Mouse (Mus musculus) neural tube, embryonic 14.5 days (tissue): ENCODE data around the gene Krtap10-10. TPM values are rescaled to one million over a fixed set of nuclear protein-coding genes. Genes with fewer than 3 reads are reported as not detected.

Experiments
- ATAC-seq: fragments of 200-750 bp; cut with Nextera tagmentation; 2 replicates; pipeline ENCODE4 v1.8.0; 2017; ENCODE audit warnings: low read depth, mild to moderate bottlenecking, moderate TSS enrichment, moderate library complexity
- H3K27ac ChIP-seq: fragments of 300-500 bp; sonication (generic); 2 replicates; pipeline ENCODE4 v1.5.1; 2014; ENCODE audit warnings: low read depth, mild to moderate bottlenecking, control low read depth, low read length, moderate library complexity, mixed read lengths
- H3K27me3 ChIP-seq: fragments of 300-500 bp; sonication (generic); 2 replicates; pipeline ENCODE4 v1.6.1; 2014; ENCODE audit warnings: low read length; ENCODE audit not compliant: control insufficient read depth, insufficient read depth
- H3K36me3 ChIP-seq: fragments of 300-500 bp; sonication (generic); 2 replicates; pipeline ENCODE4 v1.6.1; 2014; ENCODE audit warnings: low read length, mixed read lengths; ENCODE audit not compliant: control insufficient read depth, insufficient read depth
- H3K4me1 ChIP-seq: fragments of 300-500 bp; sonication (generic); 2 replicates; pipeline ENCODE4 v1.6.1; 2014; ENCODE audit warnings: low read length; ENCODE audit not compliant: control insufficient read depth, insufficient read depth
- H3K4me2 ChIP-seq: fragments of 300-500 bp; sonication (generic); 2 replicates; pipeline ENCODE4 v1.6.1; 2014; ENCODE audit warnings: mild to moderate bottlenecking, low read depth, low read length, control low read depth
- H3K4me3 ChIP-seq: fragments of 300-500 bp; sonication (generic); 2 replicates; pipeline ENCODE4 v1.5.1; 2014; ENCODE audit warnings: low read depth, low read length, control low read depth, mixed read lengths
- H3K9ac ChIP-seq: fragments of 300-500 bp; sonication (generic); replicated peaks from 2 replicates; pipeline ENCODE4 v1.6.1; 2014; ENCODE audit warnings: low read depth, mild to moderate bottlenecking, control low read depth, low read length, mixed read lengths
- H3K9me3 ChIP-seq: fragments of 300-500 bp; sonication (generic); 2 replicates; pipeline ENCODE4 v1.6.1; 2016; ENCODE audit warnings: low read length; ENCODE audit not compliant: control insufficient read depth
- WGBS: fragments of 180-500 bp; shearing (Covaris S2); extraction: QIAGEN DNeasy Blood & Tissue Kit; methylation state at CpG from one replicate; pipeline ENCODE4 v1.1.7; 2014; 5-methylcytosine and 5-hydroxymethylcytosine counted together
- polyA plus RNA-seq: library from polyadenylated mRNA; unstranded; fragments of >200 nt; fragmentation: Nextera tagmentation; extraction: Ambion mirVana; gene quantifications from 2 replicates; pipeline ENCODE4 v1.2.1, GENCODE M21; 2014

The Krtap10-10 gene
- polyA plus RNA-seq, 1 experiment from 2014 or later, result not detected

DNA sequence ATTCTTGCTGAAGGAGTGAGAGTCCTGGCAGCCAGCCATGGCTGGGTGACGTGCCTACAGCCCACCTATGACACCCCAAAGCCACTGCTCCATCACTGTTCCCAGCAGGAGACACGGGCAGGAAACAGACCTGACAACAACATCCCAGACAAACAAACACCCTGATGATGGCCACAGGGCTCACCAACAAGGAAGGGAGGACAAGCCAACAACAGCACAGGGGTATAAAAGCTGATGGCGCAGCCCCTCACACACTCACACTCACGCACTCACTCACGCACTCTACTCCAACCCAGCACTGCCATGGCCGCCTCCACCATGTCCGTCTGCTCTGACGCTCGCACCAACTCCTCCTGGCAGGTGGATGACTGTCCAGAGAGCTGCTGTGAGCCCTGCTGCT is 16.8 kb downstream of the Krtap10-10 start, which contains the start of gene Gm10318:
Gene Gm10318, plus strand, starts transcription at position 301 of the 400 bp plus-strand sequence.
- no peak for ATAC-seq
- no peaks in the 10 kb centered on the region for H3K4me1 ChIP-seq
- no peaks in the 10 kb centered on the region for H3K36me3 ChIP-seq
- no peak within 1 kb of the TSS for H3K4me3 ChIP-seq
- WGBS, result 64% methylated on average over 9 of the region's 9 CpGs
- no peak within 1 kb of the TSS for H3K27ac ChIP-seq
- H3K4me2 ChIP-seq, result no peak within 1 kb of the TSS
- no peaks in the 10 kb centered on the region for H3K9me3 ChIP-seq
- no peak within 1 kb of the TSS for H3K9ac ChIP-seq
- no peaks in the 10 kb centered on the region for H3K27me3 ChIP-seq

DNA sequence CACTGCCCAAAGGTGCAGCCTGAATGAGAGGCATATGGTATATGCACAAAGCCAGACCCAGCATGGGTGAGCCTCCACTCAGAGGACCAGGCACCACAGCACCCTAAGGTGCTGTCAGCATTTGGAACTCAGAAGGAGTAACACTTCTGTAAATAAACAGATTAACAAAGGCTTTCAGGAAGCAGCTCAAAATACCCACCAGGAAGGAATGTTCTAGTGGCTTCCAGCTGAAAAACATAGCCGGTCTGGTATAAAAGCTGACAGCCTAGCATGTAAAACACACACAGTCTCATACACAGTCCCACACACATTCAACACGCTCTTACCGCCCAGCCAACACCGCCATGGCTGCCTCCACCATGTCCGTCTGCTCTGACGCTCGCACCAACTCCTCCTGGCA is 25.9 kb downstream of the Krtap10-10 start, which contains the start of gene Gm3285:
Gene Gm3285, plus strand, starts transcription at position 301 of the 400 bp plus-strand sequence.
- WGBS, result 66% methylated on average over 7 of the region's 7 CpGs
- no peak within 1 kb of the TSS for H3K4me2 ChIP-seq
- no peaks in the 10 kb centered on the region for H3K27me3 ChIP-seq
- H3K9ac ChIP-seq, result no peak within 1 kb of the TSS
- no peak within 1 kb of the TSS for H3K27ac ChIP-seq
- no peak within 1 kb of the TSS for H3K4me3 ChIP-seq
- H3K9me3 ChIP-seq, result no peaks in the 10 kb centered on the region
- no peaks in the 10 kb centered on the region for H3K36me3 ChIP-seq
- no peak for ATAC-seq
- no peaks in the 10 kb centered on the region for H3K4me1 ChIP-seq

DNA sequence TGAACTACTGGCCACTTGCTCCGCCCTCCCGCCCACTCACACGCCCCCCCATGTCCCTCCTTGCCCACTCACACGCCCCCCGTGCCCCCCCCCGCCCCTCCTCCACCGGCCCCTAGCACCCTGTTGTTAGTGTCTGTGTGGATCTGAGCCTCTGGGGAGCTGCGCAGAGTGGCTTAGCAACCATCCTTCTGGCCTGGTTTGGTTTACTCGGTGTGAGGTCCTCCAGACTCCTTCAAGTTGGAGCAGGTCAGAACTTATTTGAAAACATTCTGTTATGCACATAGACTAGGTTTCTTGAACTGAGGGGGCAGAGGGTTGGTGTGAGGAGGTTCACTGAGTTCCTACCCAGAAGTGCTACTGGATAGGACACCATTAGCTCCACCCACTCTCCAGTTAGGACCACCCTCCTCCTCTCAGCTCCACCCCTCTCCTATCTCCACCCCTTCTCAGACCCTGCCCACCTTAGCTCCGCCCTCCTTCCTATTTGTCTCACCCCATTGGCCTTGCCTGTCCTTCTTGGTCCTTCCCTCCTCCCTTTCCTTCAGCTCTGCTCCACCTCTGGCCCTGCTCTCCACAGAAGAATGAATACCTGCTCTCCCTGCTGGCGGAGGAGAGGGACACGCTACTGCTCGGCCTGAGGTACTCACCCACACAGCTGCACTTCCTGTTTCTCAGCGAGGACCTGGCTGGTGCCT is 28.5 kb downstream of the Krtap10-10 start:
- Histone ChIP-seq H3K9me3 (no peaks in the 10 kb centered on the region), H3K27ac (no peak overlapping the region), H3K4me2 (peak overlapping the region; percentile 0; the same call in 1 of the 2 replicates), H3K4me3 (no peak overlapping the region), H3K9ac (no peak overlapping the region), H3K4me1 (no peaks in the 10 kb centered on the region), H3K36me3 (no peaks in the 10 kb centered on the region), H3K27me3 (no peaks in the 10 kb centered on the region)
- 31% methylated on average over 14 of the region's 14 CpGs for WGBS
- ATAC-seq, result peak; percentile 79

DNA sequence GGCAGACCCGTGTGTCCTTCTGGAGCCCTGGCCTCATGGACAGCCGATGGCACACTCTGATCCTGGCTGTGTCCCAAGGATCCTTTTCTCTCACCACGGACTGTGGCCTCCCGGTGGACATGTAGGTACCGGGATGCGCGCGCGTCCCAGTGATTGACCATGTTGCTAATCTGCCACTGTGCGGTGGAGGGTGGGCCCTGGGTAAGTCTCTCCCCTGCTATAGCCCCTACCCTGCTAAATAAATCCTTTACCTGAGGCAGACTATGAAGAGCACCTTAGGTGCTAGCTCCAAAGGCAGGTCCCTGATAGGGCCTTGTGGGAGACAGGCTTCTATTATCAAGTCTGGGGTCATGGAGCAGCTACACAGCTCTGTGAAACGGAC is 29.0 kb downstream of the Krtap10-10 start:
- H3K4me3 ChIP-seq, result no peak overlapping the region
- WGBS, result 38% methylated on average over 11 of the region's 11 CpGs
- no peaks in the 10 kb centered on the region for H3K36me3 ChIP-seq
- no peak overlapping the region for H3K27ac ChIP-seq
- no peak overlapping the region for H3K9ac ChIP-seq
- H3K9me3 ChIP-seq, result no peaks in the 10 kb centered on the region
- H3K27me3 ChIP-seq, result no peaks in the 10 kb centered on the region
- peak; percentile 34; the same call in 1 of the 2 replicates for ATAC-seq
- no peaks in the 10 kb centered on the region for H3K4me1 ChIP-seq
- H3K4me2 ChIP-seq, result peak overlapping the region; percentile 0; the same call in 1 of the 2 replicates

DNA sequence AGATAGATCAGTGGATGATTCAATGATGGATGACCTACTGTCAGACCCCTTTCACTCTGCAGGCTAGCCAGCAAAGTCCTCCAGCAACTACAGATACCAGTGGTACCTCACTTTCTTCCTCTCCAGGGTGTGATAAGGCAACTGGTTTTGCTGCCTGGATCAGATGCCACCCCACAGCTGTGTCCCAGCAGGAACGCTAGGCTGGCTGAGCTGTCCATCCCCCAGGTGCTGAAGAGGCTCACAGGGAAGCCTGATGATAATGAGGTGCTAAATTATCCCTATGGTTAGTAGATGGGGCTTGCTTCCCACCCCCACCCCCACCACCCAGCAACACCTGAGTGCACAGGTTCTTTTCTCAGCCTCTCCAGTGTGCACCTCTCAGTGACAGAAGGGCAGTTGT is 31.8 kb downstream of the Krtap10-10 start:
- no peak for ATAC-seq
- H3K4me3 ChIP-seq, result no peak overlapping the region
- H3K9me3 ChIP-seq, result no peaks in the 10 kb centered on the region
- H3K27ac ChIP-seq, result no peak overlapping the region
- H3K36me3 ChIP-seq, result no peaks in the 10 kb centered on the region
- 28% methylated on average over 1 of the region's 1 CpGs for WGBS
- no peak overlapping the region for H3K9ac ChIP-seq
- H3K4me2 ChIP-seq, result no peak overlapping the region
- H3K27me3 ChIP-seq, result no peaks in the 10 kb centered on the region
- H3K4me1 ChIP-seq, result no peaks in the 10 kb centered on the region

DNA sequence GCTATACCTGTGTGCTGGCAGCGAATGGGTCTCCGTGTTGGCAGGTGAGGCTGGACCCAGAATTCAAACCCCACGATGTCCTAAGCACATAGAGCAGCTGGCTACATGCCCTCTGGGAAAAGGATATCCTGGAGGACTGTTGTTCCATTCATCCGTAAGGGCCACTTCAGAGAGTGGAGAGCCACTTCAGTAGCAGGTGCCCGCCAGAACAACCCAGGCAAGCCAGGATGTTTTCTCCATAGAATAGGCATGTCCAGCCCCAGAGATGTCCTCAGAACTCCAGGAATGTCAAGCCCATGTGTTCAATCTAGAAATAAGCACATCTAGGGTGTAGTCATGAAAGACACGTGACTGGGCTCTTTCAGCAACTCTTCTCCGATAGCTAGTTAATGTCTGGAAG is 33.9 kb downstream of the Krtap10-10 start:
- H3K4me2 ChIP-seq, result no peak overlapping the region
- WGBS, result 88% methylated on average over 7 of the region's 7 CpGs
- no peaks in the 10 kb centered on the region for H3K4me1 ChIP-seq
- no peak overlapping the region for H3K4me3 ChIP-seq
- ATAC-seq, result no peak
- H3K9ac ChIP-seq, result no peak overlapping the region
- H3K9me3 ChIP-seq, result no peaks in the 10 kb centered on the region
- H3K27ac ChIP-seq, result no peak overlapping the region
- H3K27me3 ChIP-seq, result no peaks in the 10 kb centered on the region
- no peaks in the 10 kb centered on the region for H3K36me3 ChIP-seq

DNA sequence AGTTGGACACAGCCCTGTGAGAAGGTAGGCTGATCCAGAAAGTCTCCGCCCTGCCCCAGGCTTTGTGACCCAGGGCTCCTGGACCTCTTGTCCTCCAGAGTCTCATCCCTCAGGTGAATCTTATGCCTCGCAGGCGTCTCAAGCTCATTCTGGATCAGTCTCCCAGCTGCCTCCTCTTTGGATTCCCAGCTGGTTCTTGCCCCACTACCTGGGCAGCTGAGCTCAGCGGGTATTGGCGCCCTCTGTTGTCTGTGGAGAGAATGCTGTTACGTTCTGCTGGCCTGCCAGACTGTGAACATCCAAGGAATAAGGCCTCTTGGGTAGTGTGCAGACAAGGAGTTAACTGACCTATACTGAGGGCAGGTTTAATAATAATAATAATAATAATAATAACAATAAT is 43.2 kb downstream of the Krtap10-10 start:
- no peaks in the 10 kb centered on the region for H3K27me3 ChIP-seq
- H3K4me3 ChIP-seq, result no peak overlapping the region
- no peaks in the 10 kb centered on the region for H3K36me3 ChIP-seq
- 64% methylated on average over 6 of the region's 6 CpGs for WGBS
- no peak overlapping the region for H3K27ac ChIP-seq
- H3K9me3 ChIP-seq, result no peaks in the 10 kb centered on the region
- no peak overlapping the region for H3K9ac ChIP-seq
- ATAC-seq, result no peak
- no peaks in the 10 kb centered on the region for H3K4me1 ChIP-seq
- H3K4me2 ChIP-seq, result no peak overlapping the region

DNA sequence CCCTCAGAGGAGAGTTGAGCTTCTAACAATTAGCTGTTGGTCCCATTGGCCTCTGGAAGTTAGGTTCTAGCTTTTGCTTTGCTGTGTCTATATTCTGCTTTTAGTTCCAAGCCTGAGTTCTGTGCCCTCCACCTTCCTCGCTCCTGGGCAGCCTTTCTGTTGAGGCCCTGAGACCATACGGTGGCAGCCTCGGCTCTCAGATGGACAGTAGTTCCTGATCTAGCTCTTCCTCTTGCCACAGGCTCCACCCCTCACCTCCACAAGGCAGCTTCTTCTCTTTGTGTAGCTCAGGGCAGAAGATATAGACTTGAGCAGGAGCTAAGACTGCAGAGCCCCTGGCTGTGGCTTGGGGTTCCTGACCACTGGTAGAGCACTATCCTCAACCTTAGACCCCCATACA is 44.6 kb downstream of the Krtap10-10 start:
- H3K4me3 ChIP-seq, result no peak overlapping the region
- no peaks in the 10 kb centered on the region for H3K4me1 ChIP-seq
- H3K27me3 ChIP-seq, result no peaks in the 10 kb centered on the region
- ATAC-seq, result no peak
- no peak overlapping the region for H3K9ac ChIP-seq
- no peak overlapping the region for H3K4me2 ChIP-seq
- H3K36me3 ChIP-seq, result no peaks in the 10 kb centered on the region
- H3K9me3 ChIP-seq, result no peaks in the 10 kb centered on the region
- H3K27ac ChIP-seq, result no peak overlapping the region
- 82% methylated on average over 3 of the region's 3 CpGs for WGBS

DNA sequence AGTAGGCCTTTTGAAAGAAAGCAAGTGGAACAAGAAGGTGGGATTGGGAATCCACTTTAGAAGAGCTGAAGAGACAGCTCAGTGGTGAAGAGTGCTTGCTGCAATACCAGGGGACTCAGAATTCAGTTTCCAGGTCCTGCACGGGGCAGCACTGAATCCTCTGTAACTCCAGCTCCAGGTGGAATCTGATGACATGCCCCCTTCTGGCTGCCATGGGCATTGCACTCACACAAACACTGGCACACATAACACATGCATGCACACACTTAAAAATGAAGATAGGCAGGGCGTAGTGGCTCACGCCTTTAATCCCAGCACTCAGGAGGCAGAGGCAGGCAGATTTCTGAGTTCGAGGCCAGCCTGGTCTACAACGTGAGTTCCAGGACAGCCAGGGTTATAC is 46.8 kb downstream of the Krtap10-10 start:
- Histone ChIP-seq H3K27me3 (no peaks in the 10 kb centered on the region), H3K4me2 (no peak overlapping the region), H3K4me1 (no peaks in the 10 kb centered on the region), H3K4me3 (no peak overlapping the region), H3K9me3 (no peaks in the 10 kb centered on the region), H3K27ac (no peak overlapping the region), H3K36me3 (no peaks in the 10 kb centered on the region), H3K9ac (no peak overlapping the region)
- WGBS, result 87% methylated on average over 5 of the region's 5 CpGs
- no peak for ATAC-seq
